Comparison of ENCODE assay signal across 21 mouse cellular contexts in the genomic region with DNA sequence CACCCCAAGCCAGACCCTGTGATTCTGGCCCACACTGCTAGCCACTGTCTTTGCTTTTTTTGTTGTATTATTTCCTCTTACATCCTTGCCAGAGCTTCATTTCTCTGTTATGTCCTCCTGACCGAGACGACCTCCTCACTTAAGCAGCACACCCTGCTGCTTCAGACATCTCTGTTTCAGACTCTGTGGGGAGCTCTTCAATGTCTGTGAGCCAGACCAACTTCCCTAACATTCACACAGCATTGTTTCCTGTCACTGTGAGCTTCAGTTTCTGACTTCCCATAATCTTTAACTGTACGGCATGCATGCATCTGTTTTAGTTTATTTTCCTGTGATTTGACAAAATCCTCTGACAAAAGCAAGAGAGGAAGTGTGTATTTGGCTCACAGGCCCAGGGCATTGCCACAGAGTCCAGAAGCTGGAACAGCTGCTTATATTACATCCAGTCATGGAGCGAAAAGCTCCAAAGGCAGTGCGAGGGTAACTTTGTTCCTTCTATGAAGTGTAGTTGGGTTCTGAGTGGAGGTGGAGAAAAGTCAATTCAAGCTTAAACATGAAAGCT. TPM values are rescaled to one million over a fixed set of nuclear protein-coding genes. Genes with fewer than 3 reads are reported as not detected.
"Had no signal": no experiment of that assay in that cellular context is flagged by ENCODE, and none has a peak within 500 bp of the region (broad histone marks: within the 10 kb centered on the region; RNA-seq: fewer than 3 reads in every experiment).

No protein-coding gene starts in this region.

- ATAC-seq: liver, postnatal 0 days; midbrain, embryonic 16.5 days had no signal

- H3K4me3 ChIP-seq: kidney, embryonic 15.5 days; left cerebral cortex, adult 2 months; limb, embryonic 10.5 days; liver, embryonic 13.5 days; lung, embryonic 15.5 days; midbrain, embryonic 10.5 days; stomach, embryonic 15.5 days had no signal

- H3K36me3 ChIP-seq: kidney, embryonic 15.5 days; limb, embryonic 10.5 days; liver, embryonic 13.5 days; lung, embryonic 15.5 days; midbrain, embryonic 10.5 days; stomach, embryonic 15.5 days had no signal

- H3K4me1 ChIP-seq: kidney, embryonic 15.5 days; liver, embryonic 13.5 days; stomach, embryonic 15.5 days had no signal

- DNase-seq: kidney, adult 18-20 months; kidney, postnatal 25 days; liver, embryonic 13.5 days; liver, postnatal 0 days; right cerebral cortex, postnatal 14 days; thymus, adult 2 months; thymus, postnatal 25 days had no signal

- H3K27ac ChIP-seq: kidney, embryonic 15.5 days; left cerebral cortex, adult 2 months; limb, embryonic 10.5 days; liver, embryonic 13.5 days; lung, embryonic 15.5 days; midbrain, embryonic 10.5 days; stomach, embryonic 15.5 days had no signal

- H3K9me3 ChIP-seq: kidney, embryonic 15.5 days; limb, embryonic 10.5 days; liver, embryonic 13.5 days; lung, embryonic 15.5 days; midbrain, embryonic 10.5 days; stomach, embryonic 15.5 days had no signal

RNA-seq across cellular contexts. Expression of a gene that starts 28.6 kb away (rescaled TPM):
- total RNA-seq: layer of hippocampus, postnatal 25 days; left cerebral cortex, adult 2 months; left cerebral cortex, postnatal 14 days had no signal
- polyA plus RNA-seq: kidney, embryonic 15.5 days; limb, embryonic 10.5 days; limb, embryonic 14.5 days; liver, embryonic 13.5 days; liver, postnatal 0 days; midbrain, embryonic 10.5 days; midbrain, embryonic 16.5 days; neural tube, embryonic 14.5 days; spleen, adult 2 months; testis, adult 2 months had no signal

RNA-seq across cellular contexts. Expression of a gene that starts 50.3 kb away (rescaled TPM):
- total RNA-seq: layer of hippocampus, postnatal 25 days; left cerebral cortex, adult 2 months; left cerebral cortex, postnatal 14 days had no signal
- polyA plus RNA-seq: kidney, embryonic 15.5 days; limb, embryonic 10.5 days; limb, embryonic 14.5 days; liver, embryonic 13.5 days; liver, postnatal 0 days; midbrain, embryonic 16.5 days; neural tube, embryonic 14.5 days; urinary bladder, adult 2 months had no signal
